Mouse (Mus musculus): ENCODE measurements around the gene Cyld.

GRCm38 (mm10) chr8:88666435-88666834 lies 30.4 kb upstream of the Cyld start:
- TF ChIP-seq CTCF (IDR thresholded peaks at IDR 0.05; ENCODE audit: borderline replicate concordance, insufficient read depth, low read depth, low read length) = no peak
- no peak for TF ChIP-seq POLR2A (IDR thresholded peaks at IDR 0.05; ENCODE audit: borderline replicate concordance, insufficient read depth, low read length)
